Mouse (Mus musculus) gastrocnemius, postnatal 10 days (tissue): Measurements from ENCODE around the gene Adamtsl1. TPM values are rescaled to one million over a fixed set of nuclear protein-coding genes. Genes with fewer than 3 reads are reported as not detected.
A peak's percentile ranks its signal among the peaks of the same experiment; 100 is the strongest.

Experiments used
- DNase-seq: peaks from one replicate; pipeline ENCODE4 v3.0.0; 2021; ENCODE audit warnings: mixed read lengths
- total RNA-seq, 2 experiments: library from RNA; stranded (reverse); gene quantifications; 2 replicates each; pipeline ENCODE4 v1.2.3; 2021

Adamtsl1 gene
- total RNA-seq, 2 experiments from 2014 or later = 13.2 to 17.6 TPM

GRCm38 (mm10) chr4:85932129-85932528 lies 418.2 kb downstream of the Adamtsl1 start:
- DNase-seq = no peak

GRCm38 (mm10) chr4:85939460-85939859 lies 425.5 kb downstream of the Adamtsl1 start:
- no peak for DNase-seq

- DNase-seq = no peak
These were observed 427.9 kb downstream of the Adamtsl1 start for GRCm38 (mm10) chr4:85941857-85942256.

- DNase-seq = no peak
These were observed 439.6 kb downstream of the Adamtsl1 start for GRCm38 (mm10) chr4:85953590-85953989.

GRCm38 (mm10) chr4:85955387-85955786 lies 441.4 kb downstream of the Adamtsl1 start:
- DNase-seq = no peak

- no peak for DNase-seq
These were observed 443.3 kb downstream of the Adamtsl1 start for GRCm38 (mm10) chr4:85957266-85957665.

GRCm38 (mm10) chr4:85957879-85958278 lies 443.9 kb downstream of the Adamtsl1 start:
- DNase-seq = no peak

- DNase-seq = no peak
These were observed 445.0 kb downstream of the Adamtsl1 start for GRCm38 (mm10) chr4:85959019-85959418.

- DNase-seq = no peak
These were observed 462.2 kb downstream of the Adamtsl1 start for GRCm38 (mm10) chr4:85976188-85976587.

- no peak for DNase-seq
These were observed 465.2 kb downstream of the Adamtsl1 start for GRCm38 (mm10) chr4:85979206-85979605.

- DNase-seq = no peak
These were observed 492.6 kb downstream of the Adamtsl1 start for GRCm38 (mm10) chr4:86006596-86006995.

- no peak for DNase-seq
These were observed 499.7 kb downstream of the Adamtsl1 start for GRCm38 (mm10) chr4:86013640-86014039.

GRCm38 (mm10) chr4:86018928-86019327 lies 505.0 kb downstream of the Adamtsl1 start:
- DNase-seq = no peak

GRCm38 (mm10) chr4:86019586-86019985 lies 505.6 kb downstream of the Adamtsl1 start:
- peak; percentile 16 for DNase-seq

- DNase-seq = peak; percentile 13
These were observed 506.6 kb downstream of the Adamtsl1 start for GRCm38 (mm10) chr4:86020372-86021090.

- DNase-seq = peak; percentile 29
These were observed 510.7 kb downstream of the Adamtsl1 start for GRCm38 (mm10) chr4:86024573-86025160.

GRCm38 (mm10) chr4:86029486-86029885 lies 515.5 kb downstream of the Adamtsl1 start:
- DNase-seq = no peak

- DNase-seq = no peak
These were observed 516.2 kb downstream of the Adamtsl1 start for GRCm38 (mm10) chr4:86030208-86030607.

- peak; percentile 29 for DNase-seq
These were observed 517.1 kb downstream of the Adamtsl1 start for GRCm38 (mm10) chr4:86031041-86031440.

GRCm38 (mm10) chr4:86040921-86041320 lies 526.9 kb downstream of the Adamtsl1 start:
- DNase-seq = peak; percentile 19

GRCm38 (mm10) chr4:86045448-86045847 lies 531.5 kb downstream of the Adamtsl1 start:
- DNase-seq = no peak

- no peak for DNase-seq
These were observed 531.9 kb downstream of the Adamtsl1 start for GRCm38 (mm10) chr4:86045876-86046275.

GRCm38 (mm10) chr4:86046881-86047280 lies 532.9 kb downstream of the Adamtsl1 start:
- DNase-seq = no peak
